Mouse (Mus musculus) heart, embryonic 16.5 days (tissue): Measurements from ENCODE around the gene Tm7sf2. TPM values are rescaled to one million over a fixed set of nuclear protein-coding genes. Genes with fewer than 3 reads are reported as not detected.
A peak's percentile ranks its signal among the peaks of the same experiment; 100 is the strongest.

Experiments used
- ATAC-seq: fragments of 200-750 bp; cut with Nextera tagmentation; replicated peaks from 2 replicates; pipeline ENCODE4 v1.8.0; 2017; ENCODE audit warnings: moderate number of reproducible peaks; ENCODE audit not compliant: insufficient read depth, low FRiP score; ENCODE audit errors: extremely low read depth
- H3K27ac ChIP-seq: fragments of 300-500 bp; sonication (generic); 2 replicates; pipeline ENCODE4 v1.5.1; 2014; ENCODE audit warnings: mild to moderate bottlenecking, low read length, control low read depth, moderate library complexity
- H3K27me3 ChIP-seq: fragments of 300-500 bp; sonication (generic); 2 replicates; pipeline ENCODE4 v1.6.1; 2014; ENCODE audit warnings: low read length, mixed read lengths; ENCODE audit not compliant: control insufficient read depth, insufficient read depth
- H3K36me3 ChIP-seq: fragments of 300-500 bp; sonication (generic); 2 replicates; pipeline ENCODE4 v1.6.1; 2014; ENCODE audit not compliant: control insufficient read depth, insufficient read depth
- H3K4me1 ChIP-seq: fragments of 300-500 bp; sonication (generic); 2 replicates; pipeline ENCODE4 v1.6.1; 2014; ENCODE audit warnings: low read length, mixed read lengths; ENCODE audit not compliant: control insufficient read depth, insufficient read depth
- H3K4me2 ChIP-seq: fragments of 300-500 bp; sonication (generic); 2 replicates; pipeline ENCODE4 v1.6.1; 2014; ENCODE audit warnings: low read depth, mild to moderate bottlenecking, control low read depth, low read length
- H3K4me3 ChIP-seq: fragments of 300-500 bp; sonication (generic); 2 replicates; pipeline ENCODE4 v1.5.1; 2014; ENCODE audit warnings: mild to moderate bottlenecking, control low read depth, low read length
- H3K9ac ChIP-seq: fragments of 300-500 bp; sonication (generic); 2 replicates; pipeline ENCODE4 v1.6.1; 2014; ENCODE audit warnings: low read length, control low read depth
- H3K9me3 ChIP-seq: fragments of 300-500 bp; sonication (generic); replicated peaks from 2 replicates; pipeline ENCODE4 v1.6.1; 2016; ENCODE audit warnings: low read length; ENCODE audit not compliant: control insufficient read depth
- WGBS: fragments of 180-500 bp; shearing (Covaris S2); extraction: QIAGEN DNeasy Blood & Tissue Kit; methylation state at CpG from one replicate; pipeline ENCODE4 v1.1.7; 2014; 5-methylcytosine and 5-hydroxymethylcytosine counted together
- polyA plus RNA-seq: library from polyadenylated mRNA; unstranded; fragments of >200 nt; fragmentation: Nextera tagmentation; extraction: Ambion mirVana; gene quantifications from 2 replicates; pipeline ENCODE4 v1.2.1, GENCODE M21; 2015

Gene Tm7sf2
- polyA plus RNA-seq, 1 experiment from 2014 or later: 8.7 TPM

GRCm38 (mm10) chr19:6073889-6074288 is 5.7 kb upstream of the Tm7sf2 start:
- Histone ChIP-seq H3K9me3 (no peaks in the 10 kb centered on the region), H3K4me3 (no peak overlapping the region), H3K4me1 (peaks cover 7% of the 10 kb centered on the region), H3K27ac (no peak overlapping the region), H3K36me3 (peaks cover 25% of the 10 kb centered on the region), H3K4me2 (no peak overlapping the region), H3K9ac (no peak overlapping the region), H3K27me3 (no peaks in the 10 kb centered on the region)
- WGBS: 94% methylated on average over 5 of the region's 5 CpGs
- ATAC-seq: no peak

- 91% methylated on average over 19 of the region's 19 CpGs for WGBS
- no peak for ATAC-seq
- no peaks in the 10 kb centered on the region for H3K27me3 ChIP-seq
- no peak overlapping the region for H3K4me3 ChIP-seq
- H3K4me1 ChIP-seq: peaks cover 18% of the 10 kb centered on the region
- H3K27ac ChIP-seq: no peak overlapping the region
- H3K36me3 ChIP-seq: peaks cover 25% of the 10 kb centered on the region
- no peak overlapping the region for H3K9ac ChIP-seq
- no peaks in the 10 kb centered on the region for H3K9me3 ChIP-seq
- no peak overlapping the region for H3K4me2 ChIP-seq
These were observed 3.1 kb upstream of the Tm7sf2 start for GRCm38 (mm10) chr19:6071261-6071660.

DNA sequence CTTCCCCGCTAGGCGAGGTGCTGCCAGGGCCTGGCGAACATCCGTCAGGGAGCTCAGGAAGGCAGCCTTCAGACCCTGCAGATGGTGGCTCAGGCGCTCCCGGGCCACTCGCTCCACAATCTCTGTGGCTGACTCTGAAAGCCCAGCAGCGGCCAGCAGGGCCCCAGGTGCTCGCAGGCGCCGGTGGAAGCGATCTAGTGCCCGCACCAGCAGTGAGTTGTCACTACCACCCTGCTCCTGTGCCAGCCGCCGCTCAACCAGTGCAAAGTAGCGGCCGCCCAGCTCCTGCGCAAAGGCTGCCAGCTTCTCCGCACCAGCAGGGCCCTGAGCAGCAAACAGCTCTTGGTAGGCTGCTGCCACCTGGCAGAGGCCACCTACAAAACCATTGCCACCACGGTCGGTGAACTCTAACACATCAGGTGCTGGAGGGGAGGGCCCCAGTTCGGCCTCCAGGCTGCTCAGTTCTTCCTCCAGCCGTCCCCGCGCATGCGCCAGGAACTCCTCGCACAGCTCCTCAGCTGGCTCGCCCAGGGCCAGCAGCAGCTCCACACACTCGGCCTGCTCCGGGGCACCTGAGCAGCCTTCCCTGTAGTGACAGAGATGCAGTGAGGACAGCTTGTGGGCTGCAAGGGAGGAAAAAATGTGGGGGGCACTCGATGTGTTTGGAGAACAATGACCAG is 2.5 kb upstream of the Tm7sf2 start:
- peaks cover 25% of the 10 kb centered on the region for H3K36me3 ChIP-seq
- no peak overlapping the region for H3K4me2 ChIP-seq
- no peak overlapping the region for H3K9ac ChIP-seq
- H3K4me3 ChIP-seq: no peak overlapping the region
- H3K9me3 ChIP-seq: no peaks in the 10 kb centered on the region
- 86% methylated on average over 31 of the region's 31 CpGs for WGBS
- peaks cover 14% of the 10 kb centered on the region for H3K4me1 ChIP-seq
- no peaks in the 10 kb centered on the region for H3K27me3 ChIP-seq
- no peak for ATAC-seq
- no peak overlapping the region for H3K27ac ChIP-seq

GRCm38 (mm10) chr19:6069851-6070250 is 1.7 kb upstream of the Tm7sf2 start:
- H3K36me3 ChIP-seq: peaks cover 25% of the 10 kb centered on the region
- 85% methylated on average over 10 of the region's 10 CpGs for WGBS

GRCm38 (mm10) chr19:6068951-6069350 is 778 bp upstream of the Tm7sf2 start:
- Histone ChIP-seq H3K9me3 (no peaks in the 10 kb centered on the region), H3K36me3 (peaks cover 25% of the 10 kb centered on the region), H3K27me3 (no peaks in the 10 kb centered on the region), H3K4me3 (no peak overlapping the region), H3K9ac (no peak overlapping the region), H3K27ac (no peak overlapping the region), H3K4me1 (peaks cover 14% of the 10 kb centered on the region), H3K4me2 (no peak overlapping the region)
- ATAC-seq: no peak
- WGBS: 74% methylated on average over 4 of the region's 4 CpGs

More at GRCm38 (mm10) chr19:6069851-6070250, 1.7 kb upstream of the Tm7sf2 start:
- Histone ChIP-seq H3K27ac (no peak overlapping the region), H3K9ac (no peak overlapping the region), H3K4me2 (no peak overlapping the region), H3K27me3 (no peaks in the 10 kb centered on the region), H3K4me1 (peaks cover 14% of the 10 kb centered on the region), H3K4me3 (no peak overlapping the region), H3K9me3 (no peaks in the 10 kb centered on the region)
- ATAC-seq: no peak

- H3K27me3 ChIP-seq: no peaks in the 10 kb centered on the region
- peak; percentile 33 for ATAC-seq
- peak overlapping the region; percentile 54 for H3K4me3 ChIP-seq
- H3K9me3 ChIP-seq: no peaks in the 10 kb centered on the region
- under 1% methylated on average over 30 of the region's 30 CpGs for WGBS
- peak overlapping the region; percentile 95 for H3K4me2 ChIP-seq
- peak overlapping the region; percentile 21 for H3K27ac ChIP-seq
- peak overlapping the region; percentile 73 for H3K9ac ChIP-seq
- H3K36me3 ChIP-seq: peaks cover 21% of the 10 kb centered on the region
- H3K4me1 ChIP-seq: peaks cover 23% of the 10 kb centered on the region
These were observed 1.0 kb downstream of the Tm7sf2 start for GRCm38 (mm10) chr19:6067011-6067723.

DNA sequence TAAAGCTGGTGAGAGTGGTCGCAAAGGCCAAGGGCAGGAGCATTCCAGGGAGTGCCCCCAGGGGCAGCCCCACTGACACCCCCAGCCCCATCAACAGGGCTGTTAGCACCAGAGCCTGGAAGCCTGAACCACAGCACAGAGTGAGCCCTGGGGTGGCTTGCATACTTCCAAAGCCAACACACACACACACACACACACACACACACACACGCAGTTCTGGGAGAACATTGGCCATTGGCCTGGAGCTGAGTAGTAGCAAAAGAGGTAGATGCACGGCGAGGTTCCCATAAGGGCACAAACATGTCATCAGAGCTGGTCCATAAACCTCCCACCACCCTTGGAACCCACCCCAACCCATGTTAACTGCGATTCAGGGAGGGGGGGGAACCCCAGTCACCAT is 1.6 kb downstream of the Tm7sf2 start:
- Histone ChIP-seq H3K4me2 (peak overlapping the region; percentile 95), H3K27ac (no peak overlapping the region), H3K9ac (peak overlapping the region; percentile 73), H3K4me3 (peak overlapping the region; percentile 54), H3K36me3 (peaks cover 21% of the 10 kb centered on the region), H3K27me3 (no peaks in the 10 kb centered on the region), H3K9me3 (no peaks in the 10 kb centered on the region), H3K4me1 (peaks cover 25% of the 10 kb centered on the region)
- 24% methylated on average over 5 of the region's 5 CpGs for WGBS
- ATAC-seq: no peak

- no peak overlapping the region for H3K27ac ChIP-seq
- no peaks in the 10 kb centered on the region for H3K27me3 ChIP-seq
- no peaks in the 10 kb centered on the region for H3K9me3 ChIP-seq
- no peak for ATAC-seq
- H3K4me2 ChIP-seq: no peak overlapping the region
- 91% methylated on average over 6 of the region's 6 CpGs for WGBS
- no peak overlapping the region for H3K9ac ChIP-seq
- H3K4me1 ChIP-seq: peaks cover 33% of the 10 kb centered on the region
- peaks cover 11% of the 10 kb centered on the region; the same call in 1 of the 2 replicates for H3K36me3 ChIP-seq
- no peak overlapping the region for H3K4me3 ChIP-seq
These were observed 5.1 kb downstream of the Tm7sf2 start for GRCm38 (mm10) chr19:6063081-6063480.

GRCm38 (mm10) chr19:6062418-6062817 is 5.8 kb downstream of the Tm7sf2 start:
- Histone ChIP-seq H3K27me3 (no peaks in the 10 kb centered on the region), H3K4me2 (peak overlapping the region; percentile 68), H3K4me3 (peak overlapping the region; percentile 78), H3K36me3 (peaks cover 11% of the 10 kb centered on the region; the same call in 1 of the 2 replicates), H3K27ac (peak overlapping the region; percentile 78; the same call in 1 of the 2 replicates), H3K9ac (peak overlapping the region; percentile 89), H3K9me3 (no peaks in the 10 kb centered on the region), H3K4me1 (peaks cover 30% of the 10 kb centered on the region)
- ATAC-seq: no peak
- 63% methylated on average over 5 of the region's 5 CpGs for WGBS
